Mouse (Mus musculus) limb, embryonic 10.5 days (tissue): Measurements from ENCODE around the gene Myof. TPM values are rescaled to one million over a fixed set of nuclear protein-coding genes. Genes with fewer than 3 reads are reported as not detected.

ENCODE experiments used
- DNase-seq: peaks from one replicate; pipeline ENCODE4 v3.0.0-alpha.2; 2017; ENCODE audit warnings: low spot score
- H3K27ac ChIP-seq: fragments of 300-500 bp; sonication (generic); 2 replicates; pipeline ENCODE4 v1.5.1; 2016; ENCODE audit warnings: mild to moderate bottlenecking
- H3K27me3 ChIP-seq: fragments of 300-500 bp; sonication (generic); 2 replicates; pipeline ENCODE4 v1.6.1; 2016; ENCODE audit warnings: low read depth, mild to moderate bottlenecking; ENCODE audit not compliant: poor library complexity, severe bottlenecking
- H3K36me3 ChIP-seq: fragments of 300-500 bp; sonication (generic); 2 replicates; pipeline ENCODE4 v1.6.1; 2016; ENCODE audit warnings: mild to moderate bottlenecking, moderate library complexity
- H3K4me1 ChIP-seq: fragments of 300-500 bp; sonication (generic); 2 replicates; pipeline ENCODE4 v1.6.1; 2016
- H3K4me3 ChIP-seq: fragments of 300-500 bp; sonication (generic); 2 replicates; pipeline ENCODE4 v1.5.1; 2016; ENCODE audit warnings: mild to moderate bottlenecking, moderate library complexity
- H3K9me3 ChIP-seq: fragments of 300-500 bp; sonication (generic); replicated peaks from 2 replicates; pipeline ENCODE4 v1.6.1; 2016; ENCODE audit warnings: mild to moderate bottlenecking
- WGBS: fragments of 180-500 bp; shearing (Covaris S2); methylation state at CpG from one replicate; pipeline ENCODE4 v1.1.7; 2016; 5-methylcytosine and 5-hydroxymethylcytosine counted together
- polyA plus RNA-seq: library from polyadenylated mRNA; unstranded; fragments of >200 nt; fragmentation: Nextera tagmentation; extraction: Ambion mirVana; gene quantifications from 2 replicates; pipeline ENCODE4 v1.2.1, GENCODE M21; 2016

The Myof gene
- polyA plus RNA-seq, 1 experiment from 2014 or later = 1.8 TPM

DNA sequence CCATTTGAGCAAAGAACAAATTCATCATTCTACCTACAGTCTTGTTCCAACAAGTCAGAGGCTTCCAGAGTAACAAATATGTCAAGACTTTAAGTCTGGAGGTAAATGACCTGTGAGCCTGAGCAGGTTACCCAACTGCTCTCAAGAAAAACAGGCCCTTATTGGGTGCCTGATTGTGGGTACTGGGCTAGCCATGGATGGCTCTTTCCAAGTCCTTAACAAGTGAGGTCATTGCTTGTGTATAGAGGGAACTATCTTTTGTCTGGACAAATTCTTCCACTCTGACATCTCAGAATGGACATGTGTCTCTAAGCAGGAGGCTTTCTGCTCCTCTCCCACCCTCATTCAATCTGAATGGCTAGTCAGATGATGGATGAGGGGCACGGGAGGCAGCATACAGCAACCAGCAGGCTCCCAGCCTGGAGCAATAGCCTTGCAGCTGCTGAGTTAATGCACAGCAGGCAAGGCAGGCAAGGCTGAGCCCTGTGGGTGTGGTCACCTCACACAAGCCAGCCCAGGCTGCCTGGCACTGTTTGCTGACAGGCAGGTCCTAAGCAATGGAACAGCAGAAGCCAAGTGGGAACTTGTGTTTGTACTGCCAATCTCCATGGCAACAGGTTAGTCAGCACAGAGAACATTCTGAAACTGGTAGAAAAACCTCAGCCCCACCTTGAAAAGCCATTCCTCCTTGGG, 28.1 kb downstream of the Myof start:
- 0% methylated on average over 1 of the region's 1 CpGs for WGBS
- Histone ChIP-seq H3K9me3 (no peaks in the 10 kb centered on the region), H3K4me1 (peaks cover 10% of the 10 kb centered on the region), H3K27me3 (no peaks in the 10 kb centered on the region), H3K27ac (peak overlapping the region; percentile 56), H3K36me3 (no peaks in the 10 kb centered on the region), H3K4me3 (no peak overlapping the region)
- DNase-seq = peak; percentile 50

DNA sequence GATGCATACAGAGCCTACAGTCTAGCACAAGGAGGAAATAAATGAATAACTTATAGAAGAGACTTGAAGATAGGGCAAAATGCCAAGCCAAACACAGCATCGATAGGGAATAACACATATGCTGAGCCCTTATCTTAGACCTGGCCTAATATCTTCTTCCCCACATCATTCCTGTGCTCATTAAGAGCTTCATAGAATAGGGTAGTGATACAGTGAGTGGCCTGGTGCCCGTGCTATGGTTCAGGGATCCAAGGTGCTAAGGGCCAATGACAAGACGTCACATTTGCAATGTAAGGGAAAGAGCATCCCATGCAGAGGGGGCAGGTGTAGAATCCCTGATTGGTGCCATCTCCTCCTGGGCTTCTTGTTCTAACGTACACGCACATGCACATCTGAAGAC, 28.9 kb downstream of the Myof start:
- Histone ChIP-seq H3K4me3 (no peak overlapping the region), H3K9me3 (no peaks in the 10 kb centered on the region), H3K27me3 (no peaks in the 10 kb centered on the region), H3K36me3 (no peaks in the 10 kb centered on the region), H3K27ac (no peak overlapping the region), H3K4me1 (peaks cover 10% of the 10 kb centered on the region)
- DNase-seq = no peak
- WGBS = 88% methylated on average over 5 of the region's 5 CpGs

DNA sequence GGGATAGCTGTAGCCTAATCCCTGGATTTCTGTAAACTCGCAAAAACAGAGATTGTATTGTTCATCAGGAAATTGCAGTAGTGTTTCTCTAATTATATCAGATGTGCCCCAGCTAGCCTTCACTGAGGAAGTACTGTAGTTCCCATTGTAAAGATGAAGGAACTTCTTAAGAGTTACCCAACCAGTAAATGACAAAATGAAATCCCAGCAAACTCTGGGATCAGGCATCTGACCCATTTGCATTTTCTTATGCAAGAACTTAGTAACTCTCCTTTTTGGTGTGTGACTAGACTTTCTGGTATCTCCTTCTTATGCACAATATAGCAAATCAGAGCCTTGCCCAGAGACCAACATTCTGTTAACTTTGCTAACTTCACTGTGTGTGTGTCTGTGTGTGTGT, 32.0 kb downstream of the Myof start:
- no peaks in the 10 kb centered on the region for H3K27me3 ChIP-seq
- H3K4me1 ChIP-seq = peaks cover 12% of the 10 kb centered on the region
- 75% methylated on average over 1 of the region's 1 CpGs for WGBS

DNA sequence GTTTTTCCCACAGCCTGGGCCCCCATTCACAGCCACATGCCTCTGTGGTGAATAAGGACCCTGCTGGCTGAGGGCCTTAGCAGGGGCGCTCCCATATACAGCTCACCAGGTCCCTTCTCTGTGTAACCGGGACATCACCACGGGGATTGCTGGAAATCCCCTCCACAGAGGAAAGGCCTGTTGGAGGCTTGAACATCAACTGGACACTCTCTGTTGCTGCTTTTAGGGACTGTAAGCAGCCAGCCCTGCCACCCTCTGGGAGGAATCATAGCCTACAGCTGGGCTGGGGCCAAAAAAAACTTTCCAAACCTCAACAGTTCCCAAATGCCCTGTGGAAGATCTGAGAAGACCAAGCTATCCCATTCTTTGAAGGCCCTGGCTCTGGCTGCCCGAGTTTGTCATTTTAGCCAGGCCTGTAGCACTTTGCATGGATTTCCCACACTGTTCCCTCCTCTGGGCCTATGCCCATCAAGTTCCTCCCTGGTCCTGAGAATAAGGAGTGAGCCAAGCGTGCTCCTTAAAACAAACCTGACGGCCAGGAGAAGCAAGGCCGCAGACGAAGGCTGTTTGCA, 38.5 kb downstream of the Myof start:
- 84% methylated on average over 8 of the region's 8 CpGs for WGBS
- Histone ChIP-seq H3K4me1 (0 out of 2 replicates have a peak, but pooled peaks cover 2% of the 10 kb centered on the region), H3K4me3 (no peak overlapping the region), H3K9me3 (no peaks in the 10 kb centered on the region), H3K27me3 (no peaks in the 10 kb centered on the region), H3K36me3 (no peaks in the 10 kb centered on the region), H3K27ac (no peak overlapping the region)
- DNase-seq = no peak

More for the DNA sequence above, 32.0 kb downstream of the Myof start:
- no peak for DNase-seq
- no peak overlapping the region for H3K4me3 ChIP-seq
- H3K9me3 ChIP-seq = no peaks in the 10 kb centered on the region
- no peak overlapping the region for H3K27ac ChIP-seq
- no peaks in the 10 kb centered on the region for H3K36me3 ChIP-seq

DNA sequence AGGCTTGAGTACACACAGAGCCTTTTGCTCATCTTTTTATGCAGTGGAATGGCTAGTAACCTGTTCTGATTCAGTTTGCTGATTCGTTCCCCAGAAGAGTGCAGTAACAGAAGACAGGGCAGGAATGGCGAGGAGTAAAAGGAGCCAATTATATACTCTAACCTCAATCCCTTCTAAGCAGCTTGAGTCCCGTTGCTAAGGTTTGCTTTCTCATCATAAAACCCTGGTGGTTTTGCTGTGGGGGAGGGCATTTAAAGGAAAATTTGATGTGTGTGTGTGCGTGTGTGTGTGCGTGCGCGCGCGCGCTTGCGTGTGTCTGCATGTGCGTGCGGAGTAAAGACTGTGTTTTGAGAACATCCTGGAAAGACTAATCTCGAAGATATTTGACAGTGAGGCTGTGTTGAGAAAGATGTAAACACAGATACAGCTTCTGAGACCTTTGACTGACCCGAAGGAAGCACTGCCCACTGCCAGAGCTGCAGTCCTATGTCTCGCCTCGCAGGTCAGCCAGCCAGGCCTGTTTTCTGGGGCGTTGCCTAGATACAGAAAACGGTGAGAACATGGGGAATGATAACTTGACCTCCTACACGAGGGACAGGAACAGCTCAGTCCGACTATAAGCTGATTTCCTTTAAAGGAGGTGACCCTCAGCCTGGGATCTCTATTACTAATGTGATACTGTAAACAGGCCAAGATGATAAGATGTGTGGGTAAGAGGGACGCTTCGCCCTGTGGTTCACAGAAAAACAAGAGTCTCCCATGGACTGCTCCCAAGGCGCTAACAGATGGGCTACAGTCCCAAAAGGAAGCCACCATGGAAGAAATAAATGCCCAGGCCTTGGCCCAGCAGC, 39.5 kb downstream of the Myof start:
- Histone ChIP-seq H3K4me3 (no peak overlapping the region), H3K9me3 (no peaks in the 10 kb centered on the region), H3K4me1 (0 out of 2 replicates have a peak, but pooled peaks cover 2% of the 10 kb centered on the region), H3K36me3 (no peaks in the 10 kb centered on the region), H3K27ac (no peak overlapping the region), H3K27me3 (no peaks in the 10 kb centered on the region)
- DNase-seq = peak; percentile 30
- WGBS = 74% methylated on average over 24 of the region's 24 CpGs

DNA sequence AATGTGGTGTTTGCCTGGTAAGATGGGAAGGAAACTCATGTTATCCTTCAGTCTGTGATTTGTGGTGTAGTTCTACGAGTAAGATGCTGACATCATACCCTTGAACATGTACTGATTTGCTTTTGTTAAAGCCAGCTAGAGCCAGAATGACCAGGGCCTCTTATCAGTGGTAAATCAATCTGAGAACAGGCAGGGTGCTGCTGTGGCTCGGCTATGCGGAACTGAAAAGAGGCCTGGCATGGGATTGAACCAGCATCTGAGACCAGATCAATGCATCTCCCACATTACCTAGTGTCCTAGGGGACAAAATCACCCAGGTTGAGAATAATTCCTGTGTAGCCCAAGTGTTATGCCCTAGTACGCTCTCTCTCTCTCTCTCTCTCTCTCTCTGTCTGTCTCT, 40.6 kb downstream of the Myof start:
- H3K27me3 ChIP-seq = no peaks in the 10 kb centered on the region
- DNase-seq = no peak
- no peak overlapping the region for H3K4me3 ChIP-seq
- no peak overlapping the region for H3K27ac ChIP-seq
- no peaks in the 10 kb centered on the region for H3K4me1 ChIP-seq
- WGBS = 76% methylated on average over 4 of the region's 4 CpGs
- no peaks in the 10 kb centered on the region for H3K36me3 ChIP-seq
- H3K9me3 ChIP-seq = no peaks in the 10 kb centered on the region

DNA sequence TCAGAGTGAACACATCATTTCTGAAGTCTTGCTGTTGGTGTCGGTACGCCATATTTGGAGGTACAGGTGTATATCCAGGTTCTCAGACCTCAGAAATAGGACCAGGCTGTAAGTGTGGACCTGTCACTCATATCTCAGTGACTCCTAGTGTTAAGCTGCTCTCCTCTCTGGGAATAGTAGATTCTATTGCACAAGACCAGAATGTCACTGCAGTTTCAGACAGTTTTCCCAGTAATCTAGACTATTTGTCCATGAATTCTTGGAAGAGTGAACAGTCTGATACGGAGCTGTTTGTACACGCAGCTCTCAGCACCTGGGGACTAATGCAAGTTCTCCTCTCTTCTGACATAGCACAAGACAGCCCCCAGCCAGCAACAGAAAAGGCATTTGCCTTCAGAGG, 42.4 kb downstream of the Myof start:
- Histone ChIP-seq H3K36me3 (no peaks in the 10 kb centered on the region), H3K4me3 (no peak overlapping the region), H3K27me3 (no peaks in the 10 kb centered on the region), H3K27ac (no peak overlapping the region), H3K4me1 (peaks cover 8% of the 10 kb centered on the region; the same call in 1 of the 2 replicates), H3K9me3 (no peaks in the 10 kb centered on the region)
- no peak for DNase-seq
- 93% methylated on average over 4 of the region's 4 CpGs for WGBS

DNA sequence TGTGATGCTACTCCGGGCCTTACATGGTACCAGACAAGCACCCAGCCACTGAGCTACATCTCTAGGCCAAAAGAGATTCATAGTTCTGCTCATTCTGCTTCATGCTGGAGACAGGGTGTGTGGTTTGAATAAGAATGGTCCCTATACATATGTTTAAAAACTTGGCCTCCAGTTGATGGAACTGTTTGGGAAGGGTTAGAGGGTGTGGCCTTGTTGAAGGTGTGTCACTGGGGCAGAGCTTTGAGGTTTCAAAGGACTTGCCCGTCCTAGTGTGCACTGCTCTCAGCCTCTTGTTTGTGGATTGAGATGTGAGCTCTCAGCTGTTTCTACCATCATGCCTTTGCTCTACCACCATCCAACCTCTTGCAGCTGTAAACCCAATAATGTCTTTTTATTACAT, 43.4 kb downstream of the Myof start:
- Histone ChIP-seq H3K4me3 (no peak overlapping the region), H3K27ac (no peak overlapping the region), H3K36me3 (no peaks in the 10 kb centered on the region), H3K27me3 (no peaks in the 10 kb centered on the region), H3K9me3 (no peaks in the 10 kb centered on the region), H3K4me1 (peaks cover 11% of the 10 kb centered on the region; the same call in 1 of the 2 replicates)
- no peak for DNase-seq
- WGBS = 91% methylated on average over 2 of the region's 2 CpGs

DNA sequence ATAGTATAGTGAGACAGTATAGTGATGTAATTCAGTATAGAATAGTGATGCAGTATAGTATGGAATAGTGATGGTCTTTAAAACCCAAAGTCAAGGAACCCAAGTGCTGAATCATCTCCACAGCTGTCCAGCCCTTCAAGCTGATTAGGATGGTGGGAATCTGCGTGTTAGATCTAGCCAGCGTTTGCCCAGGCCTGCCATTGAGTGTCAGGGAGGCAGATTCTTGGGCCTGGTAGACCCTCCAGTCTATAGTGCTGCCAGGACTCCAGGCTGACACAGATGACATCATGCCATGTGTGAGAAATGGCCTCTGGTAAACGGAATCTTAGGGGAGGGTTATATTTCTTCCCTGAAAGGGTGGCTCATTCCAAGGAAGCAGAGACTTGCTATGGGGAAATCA, 49.1 kb downstream of the Myof start:
- Histone ChIP-seq H3K27ac (no peak overlapping the region), H3K27me3 (no peaks in the 10 kb centered on the region), H3K36me3 (no peaks in the 10 kb centered on the region), H3K4me1 (peaks cover 11% of the 10 kb centered on the region; the same call in 1 of the 2 replicates), H3K4me3 (no peak overlapping the region), H3K9me3 (no peaks in the 10 kb centered on the region)
- 82% methylated on average over 3 of the region's 3 CpGs for WGBS
- DNase-seq = no peak

DNA sequence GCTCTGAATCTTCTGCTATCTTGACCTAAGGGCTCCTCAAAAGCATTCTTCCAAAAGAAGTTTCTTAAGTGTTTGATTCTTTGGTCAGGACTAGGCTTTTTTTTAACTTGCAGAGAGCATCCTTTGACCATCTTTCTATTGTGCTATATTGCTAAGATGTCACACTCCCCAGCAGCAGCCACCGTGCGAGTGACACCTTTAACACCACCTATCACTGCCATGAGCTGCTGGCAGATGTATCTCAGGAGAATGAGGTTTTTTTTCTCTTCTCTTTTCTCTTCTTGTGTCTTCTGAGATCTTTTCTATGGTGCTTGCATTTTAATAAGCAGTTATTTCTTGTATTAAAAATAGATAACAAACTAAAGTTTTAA, 51.2 kb downstream of the Myof start:
- H3K36me3 ChIP-seq = no peaks in the 10 kb centered on the region
- no peak overlapping the region for H3K27ac ChIP-seq
- H3K4me3 ChIP-seq = no peak overlapping the region
- 70% methylated on average over 2 of the region's 2 CpGs for WGBS
- no peaks in the 10 kb centered on the region for H3K9me3 ChIP-seq
- no peaks in the 10 kb centered on the region for H3K27me3 ChIP-seq
- peaks cover 10% of the 10 kb centered on the region; the same call in 1 of the 2 replicates for H3K4me1 ChIP-seq
- DNase-seq = no peak

DNA sequence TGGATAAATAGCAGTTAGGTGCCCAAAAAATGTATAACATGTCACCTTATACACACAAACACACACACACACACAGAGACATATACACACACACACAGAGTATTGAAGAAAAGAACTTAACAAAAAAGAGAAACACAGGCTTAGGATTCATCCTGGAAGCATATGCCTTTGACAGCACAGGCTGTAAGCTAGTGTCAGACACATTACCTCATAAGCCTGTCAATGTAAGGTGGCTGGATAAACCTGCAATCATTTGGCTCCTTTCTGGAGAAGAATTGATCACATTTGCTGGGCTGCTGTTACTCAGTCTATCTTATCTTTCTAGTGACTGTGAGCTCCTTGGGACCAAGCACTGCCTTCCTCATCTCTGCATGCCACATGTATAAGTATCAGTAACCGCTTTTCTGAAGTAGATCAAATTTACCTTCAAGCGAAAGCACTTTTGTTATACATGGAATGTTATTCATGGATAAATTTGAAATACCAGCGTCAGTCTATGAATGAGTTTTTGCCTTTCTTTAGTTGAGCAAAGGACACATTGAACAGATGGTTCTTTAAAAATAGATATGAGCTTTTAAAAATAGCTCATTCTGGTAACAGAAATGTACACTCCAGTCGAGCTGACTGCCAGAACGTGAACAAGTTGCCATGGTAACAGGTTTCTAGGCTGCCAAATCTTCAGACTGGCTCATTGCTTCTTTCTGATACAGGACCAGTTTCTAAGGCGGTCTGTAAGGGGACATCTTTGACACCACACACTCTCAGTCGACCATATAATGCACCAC, 51.8 kb downstream of the Myof start:
- Histone ChIP-seq H3K27me3 (no peaks in the 10 kb centered on the region), H3K27ac (no peak overlapping the region), H3K4me1 (peaks cover 4% of the 10 kb centered on the region; the same call in 1 of the 2 replicates), H3K9me3 (no peaks in the 10 kb centered on the region), H3K36me3 (no peaks in the 10 kb centered on the region), H3K4me3 (no peak overlapping the region)
- 68% methylated on average over 7 of the region's 7 CpGs for WGBS
- DNase-seq = no peak

DNA sequence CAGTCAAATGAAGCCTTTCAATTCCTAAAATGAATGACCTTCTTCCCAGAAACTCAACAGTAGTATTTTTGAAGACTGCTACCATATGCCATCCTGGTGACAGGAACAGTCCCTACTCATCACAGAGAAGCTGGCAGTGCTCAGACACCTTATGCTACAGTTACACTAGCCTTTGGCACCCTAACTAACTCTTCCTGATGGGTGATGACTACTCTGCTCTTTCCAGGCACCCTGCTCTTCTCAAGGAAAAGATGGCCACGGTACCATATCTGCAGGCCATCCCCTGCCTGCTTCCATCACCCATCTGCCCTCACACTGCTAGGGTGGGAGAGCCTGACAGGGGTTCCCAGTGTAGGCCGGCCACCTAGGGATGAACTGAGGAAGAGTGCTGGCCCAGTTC, 53.4 kb downstream of the Myof start:
- Histone ChIP-seq H3K27ac (no peak overlapping the region), H3K9me3 (no peaks in the 10 kb centered on the region), H3K4me1 (no peaks in the 10 kb centered on the region), H3K4me3 (no peak overlapping the region), H3K36me3 (no peaks in the 10 kb centered on the region), H3K27me3 (no peaks in the 10 kb centered on the region)
- no peak for DNase-seq
- WGBS = 82% methylated on average over 2 of the region's 2 CpGs
